Mouse (Mus musculus) brown adipose tissue, adult 24 weeks (tissue): ENCODE measurements at regions not wholly inside any gene's neighbourhood (a gene's known extent, or its start where the extent isn't known, plus 50 kb on each side); places are given as distances from the start of the nearest gene placed in this dataset.

Experiments
- H3K27ac ChIP-seq: fragments of 200-500 bp; replicated peaks from 2 replicates; pipeline ENCODE4 v1.5.1; 2012; ENCODE audit warnings: low read depth, mild to moderate bottlenecking, low read length
- H3K4me1 ChIP-seq: fragments of 200-500 bp; 2 replicates; pipeline ENCODE4 v1.6.1; 2012; ENCODE audit warnings: low read length, mixed read lengths; ENCODE audit not compliant: control insufficient read depth, insufficient read depth, insufficient read length
- H3K4me3 ChIP-seq: fragments of 200-500 bp; 2 replicates; pipeline ENCODE4 v1.5.1; 2012; ENCODE audit warnings: low read depth, mild to moderate bottlenecking, low read length, moderate library complexity; ENCODE audit not compliant: insufficient read depth

DNA sequence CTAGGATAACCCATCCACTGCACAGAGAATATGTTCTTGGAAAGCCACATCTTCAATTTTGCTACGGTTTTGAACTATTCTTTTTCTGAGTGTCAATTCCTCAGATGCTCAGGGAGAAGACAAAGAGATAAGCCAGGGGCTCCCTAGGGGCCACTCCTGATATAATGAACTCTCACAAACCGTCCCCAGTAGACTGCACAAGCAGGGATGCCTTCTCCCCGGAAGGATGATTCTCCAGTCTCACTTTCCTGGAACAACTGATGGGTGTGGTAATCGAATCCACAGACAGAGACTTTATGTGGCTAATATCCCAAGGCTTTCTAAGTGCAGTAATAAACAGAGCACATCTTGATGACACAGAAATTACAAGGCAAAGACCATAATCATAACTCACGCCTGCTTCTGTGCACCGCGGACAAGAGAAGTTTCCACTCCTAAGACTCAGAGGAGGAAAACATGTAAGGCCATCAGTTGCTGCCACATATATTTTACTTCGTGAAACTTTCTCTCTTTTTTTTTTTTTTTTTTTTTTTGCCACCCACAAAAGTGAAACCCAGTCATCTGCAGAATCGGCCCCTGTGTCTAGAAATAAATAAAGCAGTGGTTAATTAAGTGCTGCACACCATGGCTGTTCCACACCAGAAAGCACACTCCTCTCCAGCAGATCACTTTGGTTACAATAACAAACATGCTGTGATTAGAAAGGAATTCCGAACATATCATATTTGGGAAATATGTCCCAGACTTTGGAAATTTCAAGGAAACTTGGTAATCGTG, 433.8 kb downstream of the Gsdmc2 start:
- H3K4me3 ChIP-seq = no peak overlapping the region
- no peaks in the 10 kb centered on the region for H3K4me1 ChIP-seq
- H3K27ac ChIP-seq = no peak overlapping the region

DNA sequence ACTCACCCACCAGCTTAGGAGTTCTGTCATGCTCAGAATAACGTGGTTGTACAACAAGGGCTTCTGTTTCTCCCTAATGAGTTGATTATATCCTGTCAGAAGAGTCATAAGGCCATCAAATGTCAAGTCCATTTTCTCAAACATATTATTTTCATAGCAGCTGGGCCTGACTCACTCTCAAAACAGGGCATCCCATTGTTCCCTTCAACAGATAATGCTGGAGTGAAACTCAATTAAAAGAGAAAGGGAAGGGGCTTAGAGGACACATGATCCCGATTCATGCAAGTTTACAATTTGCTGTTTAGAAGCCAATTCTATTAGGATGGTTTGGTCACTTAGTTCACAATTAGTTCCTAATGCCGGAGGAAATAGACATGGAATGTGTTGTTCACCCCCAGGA, 444.5 kb downstream of the Gsdmc2 start:
- Histone ChIP-seq H3K4me3 (no peak overlapping the region), H3K4me1 (no peaks in the 10 kb centered on the region), H3K27ac (no peak overlapping the region; the same call in 1 of the 2 replicates)

DNA sequence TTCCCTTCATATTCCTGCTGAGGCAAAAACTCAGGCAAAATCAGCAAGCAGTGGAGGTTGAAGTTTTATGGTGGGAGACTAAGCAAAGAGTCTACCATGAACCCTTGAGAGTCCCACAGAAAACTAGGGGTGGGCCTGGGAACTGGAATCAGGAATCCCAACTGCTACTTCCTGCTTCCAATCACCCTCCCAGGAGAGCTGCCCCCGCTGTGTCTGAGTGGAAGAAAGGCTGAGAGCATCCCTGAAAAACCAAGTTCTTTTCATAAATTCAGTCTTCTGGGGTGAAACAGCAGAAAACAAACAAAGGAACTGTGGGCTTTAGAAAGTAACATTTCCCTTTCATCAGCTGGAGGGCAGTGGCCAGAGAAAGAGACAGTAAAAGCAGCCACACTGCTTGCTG, 445.0 kb downstream of the Gsdmc2 start:
- Histone ChIP-seq H3K4me1 (no peaks in the 10 kb centered on the region), H3K27ac (no peak overlapping the region; the same call in 1 of the 2 replicates), H3K4me3 (no peak overlapping the region)

DNA sequence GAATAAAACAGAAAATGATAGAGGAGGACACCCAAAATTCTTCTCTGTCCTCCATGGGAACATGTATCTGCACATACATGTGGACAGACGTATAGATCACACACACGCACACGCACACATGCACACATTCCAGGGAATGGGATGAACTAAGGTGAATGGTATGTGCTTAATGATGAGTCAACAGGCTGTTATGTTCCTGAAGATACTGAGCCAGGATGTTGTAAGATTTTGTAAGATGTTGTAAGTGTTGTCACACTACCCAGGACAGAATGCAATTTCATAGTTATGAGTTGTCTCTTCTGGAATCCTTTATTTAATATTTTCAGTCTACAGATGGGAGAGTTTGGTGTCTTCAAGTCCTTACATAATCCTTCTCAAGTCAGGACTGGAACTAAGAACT, 447.5 kb downstream of the Gsdmc2 start:
- H3K4me3 ChIP-seq = no peak overlapping the region
- no peaks in the 10 kb centered on the region for H3K4me1 ChIP-seq
- no peak overlapping the region for H3K27ac ChIP-seq

DNA sequence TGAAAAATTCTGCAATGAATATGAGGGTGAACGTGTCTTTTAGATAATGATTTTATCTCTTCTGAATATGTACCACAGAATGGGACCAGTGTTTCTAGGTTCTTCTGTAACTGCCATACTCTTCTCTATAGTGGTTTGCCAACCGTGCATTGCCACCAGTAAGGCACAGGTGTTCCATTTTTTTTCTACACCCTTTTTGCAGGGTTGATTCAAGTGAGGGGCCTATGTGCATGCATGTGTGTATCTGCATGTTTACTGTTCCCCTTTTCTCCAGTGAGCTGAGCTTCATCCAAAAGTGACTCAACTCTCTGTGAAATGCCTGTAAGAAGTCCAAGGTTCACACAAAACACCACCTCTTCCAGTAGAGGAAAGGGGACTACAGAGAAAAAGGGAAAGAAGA, 467.7 kb downstream of the Gsdmc2 start:
- no peaks in the 10 kb centered on the region for H3K4me1 ChIP-seq
- H3K27ac ChIP-seq = no peak overlapping the region
- H3K4me3 ChIP-seq = no peak overlapping the region

DNA sequence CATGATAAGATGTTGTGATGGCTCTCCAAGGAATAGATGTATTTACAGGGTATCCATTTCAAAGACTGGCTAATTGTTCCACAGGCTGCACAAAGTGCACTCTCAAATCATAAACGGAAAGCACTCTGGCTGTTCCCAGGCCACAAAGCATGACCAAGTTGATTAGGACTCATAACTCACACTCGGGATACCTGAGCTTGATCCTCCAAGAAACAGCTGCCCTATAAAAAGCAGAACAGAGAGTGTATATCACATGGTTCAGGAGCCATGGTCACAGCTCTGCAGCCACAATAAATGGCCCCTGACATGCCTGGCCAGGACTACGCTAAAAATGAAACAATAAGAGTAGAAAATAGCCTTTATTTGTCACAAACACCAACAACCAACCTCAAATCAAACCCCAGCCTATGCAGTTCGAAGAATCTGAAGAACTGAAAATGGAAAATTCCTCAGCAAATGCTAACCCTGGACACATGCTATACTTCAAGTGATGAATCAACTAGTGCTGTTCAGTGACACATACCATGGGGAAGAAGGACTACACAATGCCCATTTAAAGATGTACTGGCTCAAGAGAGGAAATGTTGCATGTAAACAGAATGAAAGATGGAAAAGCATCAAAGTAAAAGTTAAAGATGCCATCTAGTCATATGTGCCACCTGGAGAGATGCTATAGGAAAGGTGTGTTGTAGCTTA, 473.5 kb downstream of the Gsdmc2 start:
- Histone ChIP-seq H3K4me1 (no peaks in the 10 kb centered on the region), H3K27ac (no peak overlapping the region), H3K4me3 (no peak overlapping the region)

DNA sequence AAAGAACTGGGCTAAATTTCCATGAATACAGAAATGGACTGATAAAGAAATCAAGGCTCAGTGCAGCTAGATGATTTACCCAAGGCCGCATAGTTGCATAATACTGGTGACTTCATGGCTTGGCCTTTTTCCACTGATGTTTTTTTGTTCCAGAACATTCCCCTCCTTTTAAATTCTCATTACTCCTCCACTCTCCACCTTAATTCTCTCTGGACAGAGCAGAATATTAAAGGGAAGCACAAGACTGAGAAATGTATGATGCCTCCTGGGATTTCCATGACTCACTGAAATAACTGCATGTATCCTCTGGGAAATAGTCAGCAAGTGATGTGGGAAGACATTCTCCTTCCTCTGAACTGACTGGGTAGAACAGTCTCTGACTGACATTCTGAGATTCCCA, 480.5 kb downstream of the Gsdmc2 start:
- H3K4me1 ChIP-seq = no peaks in the 10 kb centered on the region
- no peak overlapping the region for H3K27ac ChIP-seq

DNA sequence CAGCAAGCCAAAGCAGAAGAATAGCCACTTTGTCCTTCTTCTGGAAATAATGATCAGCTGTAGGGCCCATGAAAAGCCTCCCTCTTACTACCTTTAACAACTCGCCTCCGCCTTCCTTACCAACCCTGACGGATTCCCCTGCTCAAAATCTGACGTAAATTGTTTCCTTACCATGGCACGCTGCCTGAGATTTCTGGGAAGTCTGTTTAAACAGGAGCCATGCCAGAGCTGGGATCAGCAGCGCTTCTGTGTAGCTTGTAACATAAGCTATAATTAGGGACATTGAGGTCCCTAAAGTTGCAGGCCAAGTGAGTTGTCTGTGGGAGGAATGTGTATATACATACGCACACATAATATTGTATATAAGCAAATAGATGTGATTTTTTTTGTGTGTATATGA, 484.6 kb downstream of the Gsdmc2 start:
- H3K4me1 ChIP-seq = no peaks in the 10 kb centered on the region
- H3K27ac ChIP-seq = no peak overlapping the region; the same call in 1 of the 2 replicates
- no peak overlapping the region for H3K4me3 ChIP-seq

More for the DNA sequence above, 480.5 kb downstream of the Gsdmc2 start:
- H3K4me3 ChIP-seq = no peak overlapping the region

DNA sequence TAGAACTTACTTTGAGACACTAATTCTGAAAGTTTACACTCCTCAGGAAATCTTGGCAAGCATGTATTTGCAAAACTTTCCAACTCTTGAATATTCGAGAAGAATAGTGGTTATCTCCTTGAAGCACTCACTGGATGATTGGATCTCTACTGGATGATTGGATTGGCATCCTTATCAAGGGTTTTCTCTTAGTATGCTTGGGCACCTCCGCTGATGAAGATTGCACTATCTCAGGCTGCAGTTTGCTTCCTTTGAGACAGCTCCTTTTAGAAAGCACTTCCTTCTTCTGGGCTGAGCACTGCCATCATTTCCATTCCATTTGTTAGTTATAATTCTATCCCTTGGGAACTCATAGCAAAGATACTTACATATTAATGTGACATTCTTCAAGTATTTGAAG, 503.2 kb downstream of the Gsdmc2 start:
- Histone ChIP-seq H3K27ac (no peak overlapping the region), H3K4me1 (no peaks in the 10 kb centered on the region), H3K4me3 (no peak overlapping the region)

DNA sequence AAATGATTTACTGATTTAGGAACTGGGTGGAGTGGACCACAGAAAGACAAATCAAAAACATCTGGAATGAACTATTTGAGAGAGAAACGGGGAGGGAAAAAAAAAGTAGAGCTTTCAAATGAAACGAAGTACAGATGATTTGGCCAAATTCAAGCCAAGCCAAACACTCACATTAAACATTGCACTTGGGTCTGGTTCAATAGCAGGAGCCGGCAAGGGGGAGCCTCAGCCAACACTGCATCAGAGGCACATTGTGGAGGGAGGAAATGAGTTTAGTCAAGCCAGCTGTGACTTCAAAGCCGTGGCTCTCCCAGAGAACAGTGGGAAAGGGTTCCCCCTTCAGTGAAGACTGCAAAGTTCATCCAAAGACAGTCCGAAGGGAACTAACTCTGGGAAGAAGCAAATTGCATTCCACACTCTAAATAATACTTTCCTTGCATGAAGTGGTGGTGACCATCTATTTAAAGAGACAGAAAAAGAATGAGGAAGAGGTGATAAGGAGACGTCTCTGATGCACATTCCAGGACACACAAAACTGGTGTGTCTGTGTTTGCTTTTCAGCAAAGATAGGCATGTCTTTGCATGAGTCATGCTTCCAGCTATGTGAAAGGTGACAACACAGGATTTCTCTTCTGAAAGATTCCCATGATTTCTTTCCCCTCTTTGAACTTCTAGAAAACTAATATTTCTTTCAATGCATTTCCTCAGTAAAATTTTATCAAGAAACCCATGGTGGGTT, 504.5 kb downstream of the Gsdmc2 start:
- H3K27ac ChIP-seq = no peak overlapping the region
- no peak overlapping the region for H3K4me3 ChIP-seq
- no peaks in the 10 kb centered on the region for H3K4me1 ChIP-seq

DNA sequence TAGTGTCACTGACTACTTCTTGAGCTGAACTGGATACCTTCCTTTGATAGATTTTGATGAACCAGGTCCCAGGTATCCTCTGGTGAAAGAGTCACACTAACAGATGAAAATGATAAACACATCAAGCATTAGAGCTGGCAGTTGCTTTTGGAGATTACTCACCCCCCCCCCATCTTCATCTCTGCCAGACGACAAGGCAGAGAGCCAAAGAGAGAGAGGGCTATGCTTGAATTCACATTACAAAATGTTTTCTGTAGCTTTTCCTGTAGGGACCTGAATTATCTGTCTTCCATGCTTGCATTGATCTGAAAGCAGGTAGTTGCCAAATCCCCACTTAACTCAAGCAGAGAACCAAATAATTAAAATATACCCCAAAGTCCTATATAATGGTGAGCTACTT, 525.3 kb downstream of the Gsdmc2 start:
- Histone ChIP-seq H3K4me1 (no peaks in the 10 kb centered on the region), H3K4me3 (no peak overlapping the region), H3K27ac (no peak overlapping the region)

DNA sequence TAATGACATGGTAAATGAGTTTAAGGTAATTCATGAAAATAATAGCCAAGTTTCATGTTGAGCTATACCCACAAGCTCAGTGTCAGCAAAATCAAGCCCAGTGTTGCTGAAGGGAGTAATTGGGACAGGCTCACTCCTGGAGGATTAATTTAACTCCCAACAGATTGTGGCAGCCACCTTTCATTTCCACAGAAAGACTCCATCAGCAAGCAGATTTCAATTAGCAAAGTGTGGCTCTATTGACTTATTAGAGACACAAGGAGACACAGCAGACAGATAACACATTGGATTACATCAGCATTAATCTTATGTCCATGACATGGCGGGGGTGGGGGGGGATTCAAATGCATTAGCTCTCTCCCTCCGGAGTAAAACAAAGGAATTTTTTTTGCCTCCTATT, 534.6 kb downstream of the Gsdmc2 start:
- Histone ChIP-seq H3K4me1 (no peaks in the 10 kb centered on the region), H3K4me3 (no peak overlapping the region), H3K27ac (no peak overlapping the region)

DNA sequence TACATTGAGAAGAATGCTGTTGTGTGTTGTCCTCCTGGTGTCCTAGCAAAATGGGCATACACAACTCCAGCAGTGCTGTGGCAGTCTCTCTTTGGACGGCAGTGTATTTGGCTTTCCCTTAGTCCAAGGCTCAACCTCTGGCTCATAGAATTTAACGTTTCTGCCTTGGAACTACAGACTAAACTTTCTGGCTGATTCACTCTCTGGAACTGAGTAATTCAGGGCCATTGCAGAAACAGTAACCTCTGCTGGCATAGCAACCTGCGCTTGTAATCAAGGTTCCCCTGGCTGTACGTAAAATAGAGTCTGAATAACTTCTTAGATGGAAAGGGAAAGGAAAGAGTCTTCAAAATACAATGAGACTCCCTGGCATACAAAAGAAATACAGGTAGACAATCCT, 545.7 kb downstream of the Gsdmc2 start:
- Histone ChIP-seq H3K4me3 (no peak overlapping the region), H3K4me1 (no peaks in the 10 kb centered on the region), H3K27ac (no peak overlapping the region)

DNA sequence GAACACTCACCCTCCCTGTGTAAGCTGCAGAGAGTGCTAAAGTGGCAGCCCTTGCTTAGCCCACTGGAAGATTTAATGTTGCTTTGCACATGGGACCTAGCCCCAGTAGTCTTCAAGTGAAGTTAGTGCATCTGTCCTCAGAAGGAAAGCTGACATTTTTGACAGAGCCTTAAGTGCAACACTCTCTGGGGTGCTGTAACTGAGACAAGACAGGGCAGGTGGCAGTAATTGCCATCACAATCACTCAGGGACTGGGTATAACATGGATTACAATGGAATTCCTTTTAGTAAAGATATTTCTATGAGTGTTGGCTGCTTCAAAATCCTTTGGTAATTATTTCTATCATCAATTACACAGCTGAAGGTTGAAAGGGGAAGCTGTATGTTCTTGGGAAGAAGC, 556.4 kb downstream of the Gsdmc2 start:
- Histone ChIP-seq H3K27ac (no peak overlapping the region), H3K4me3 (no peak overlapping the region), H3K4me1 (no peaks in the 10 kb centered on the region)

DNA sequence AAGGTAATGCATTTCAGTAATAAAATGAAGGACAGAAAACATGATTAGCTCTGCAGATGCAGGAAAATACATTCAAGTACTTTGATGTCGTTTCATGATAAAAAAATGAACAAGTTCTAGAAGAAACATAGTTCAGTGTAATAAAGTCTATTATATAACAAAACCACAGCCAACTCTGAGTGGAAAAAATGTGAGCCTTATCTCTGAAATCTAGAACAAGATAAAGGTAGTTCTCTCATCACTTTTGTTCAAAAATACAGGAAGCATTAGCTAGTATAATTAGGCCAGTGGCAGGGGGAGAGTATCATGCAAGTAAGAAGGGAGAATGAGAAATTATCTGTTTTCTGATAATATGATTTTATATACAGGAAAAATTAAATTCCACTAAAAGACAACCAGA, 559.0 kb downstream of the Gsdmc2 start:
- Histone ChIP-seq H3K4me3 (no peak overlapping the region), H3K27ac (no peak overlapping the region), H3K4me1 (no peaks in the 10 kb centered on the region)
